Mouse (Mus musculus): ENCODE results near the gene Zfp746. TPM values are rescaled to one million over a fixed set of nuclear protein-coding genes. Genes with fewer than 3 reads are reported as not detected.

Zfp746 gene
- polyA plus RNA-seq (2017; shearing (Covaris generic)) = 1 to 10 TPM; 6.6 to 9.4 TPM

- ATAC-seq = peak; percentile 82
Measured at GRCm38 (mm10) chr6:48086471-48086878, at the start of gene Zfp746. Zfp746 (minus strand) TSS chr6:48086593.

- ATAC-seq = peak; percentile 49
Measured at GRCm38 (mm10) chr6:48121092-48121491, 34.7 kb upstream of the Zfp746 start.

GRCm38 (mm10) chr6:48116036-48116435 lies 29.6 kb upstream of the Zfp746 start:
- no peak for ATAC-seq

- no peak for ATAC-seq
Measured at GRCm38 (mm10) chr6:48086957-48087715, 743 bp upstream of the Zfp746 start.

- peak; percentile 33 for ATAC-seq
Measured at GRCm38 (mm10) chr6:48085521-48086404, 630 bp downstream of the Zfp746 start.

- peak; percentile 50 for ATAC-seq
Measured at GRCm38 (mm10) chr6:48083733-48084191, 2.6 kb downstream of the Zfp746 start.

GRCm38 (mm10) chr6:48081952-48082351 lies 4.4 kb downstream of the Zfp746 start:
- no peak for ATAC-seq

- no peak for ATAC-seq
Measured at GRCm38 (mm10) chr6:48081021-48081420, 5.4 kb downstream of the Zfp746 start.

GRCm38 (mm10) chr6:48073316-48073715 lies 13.1 kb downstream of the Zfp746 start:
- ATAC-seq = no peak

GRCm38 (mm10) chr6:48067492-48067891 lies 18.9 kb downstream of the Zfp746 start:
- ATAC-seq = no peak

GRCm38 (mm10) chr6:48065587-48066075 lies 20.8 kb downstream of the Zfp746 start:
- ATAC-seq = no peak

GRCm38 (mm10) chr6:48064451-48064850 lies 21.9 kb downstream of the Zfp746 start:
- ATAC-seq = no peak

- ATAC-seq = no peak
Measured at GRCm38 (mm10) chr6:48063940-48064339, 22.5 kb downstream of the Zfp746 start.

GRCm38 (mm10) chr6:48060895-48061294 lies 25.5 kb downstream of the Zfp746 start:
- no peak for ATAC-seq

GRCm38 (mm10) chr6:48060421-48060820 lies 26.0 kb downstream of the Zfp746 start:
- ATAC-seq = no peak

- ATAC-seq = no peak
Measured at GRCm38 (mm10) chr6:48052136-48052535, 34.3 kb downstream of the Zfp746 start.

GRCm38 (mm10) chr6:48051666-48052065 lies 34.7 kb downstream of the Zfp746 start:
- no peak for ATAC-seq

GRCm38 (mm10) chr6:48049273-48050065 lies 36.9 kb downstream of the Zfp746 start:
- ATAC-seq = no peak

- ATAC-seq = peak; percentile 93
Measured at GRCm38 (mm10) chr6:48048426-48049272, 37.7 kb downstream of the Zfp746 start, which contains the start of gene Zfp777. Zfp777 (minus strand) TSS chr6:48048911.

- ATAC-seq = no peak
Measured at GRCm38 (mm10) chr6:48047450-48048351, 38.7 kb downstream of the Zfp746 start.

Data from activated CD4-positive, CD25-positive, alpha-beta regulatory T cell, adult 4 months (primary cell).